Mouse (Mus musculus) heart, postnatal 4 days (tissue): ENCODE data around the gene 2310022B05Rik. TPM values are rescaled to one million over a fixed set of nuclear protein-coding genes. Genes with fewer than 3 reads are reported as not detected.

Experiments
- DNase-seq: peaks from one replicate; pipeline ENCODE4 v3.0.0; 2021
- total RNA-seq, 2 experiments: library from RNA; stranded (reverse); gene quantifications; 2 replicates each; pipeline ENCODE4 v1.2.3; 2021

The 2310022B05Rik gene
- 100 to 1,000 TPM; 173 to 189 TPM for total RNA-seq

DNA sequence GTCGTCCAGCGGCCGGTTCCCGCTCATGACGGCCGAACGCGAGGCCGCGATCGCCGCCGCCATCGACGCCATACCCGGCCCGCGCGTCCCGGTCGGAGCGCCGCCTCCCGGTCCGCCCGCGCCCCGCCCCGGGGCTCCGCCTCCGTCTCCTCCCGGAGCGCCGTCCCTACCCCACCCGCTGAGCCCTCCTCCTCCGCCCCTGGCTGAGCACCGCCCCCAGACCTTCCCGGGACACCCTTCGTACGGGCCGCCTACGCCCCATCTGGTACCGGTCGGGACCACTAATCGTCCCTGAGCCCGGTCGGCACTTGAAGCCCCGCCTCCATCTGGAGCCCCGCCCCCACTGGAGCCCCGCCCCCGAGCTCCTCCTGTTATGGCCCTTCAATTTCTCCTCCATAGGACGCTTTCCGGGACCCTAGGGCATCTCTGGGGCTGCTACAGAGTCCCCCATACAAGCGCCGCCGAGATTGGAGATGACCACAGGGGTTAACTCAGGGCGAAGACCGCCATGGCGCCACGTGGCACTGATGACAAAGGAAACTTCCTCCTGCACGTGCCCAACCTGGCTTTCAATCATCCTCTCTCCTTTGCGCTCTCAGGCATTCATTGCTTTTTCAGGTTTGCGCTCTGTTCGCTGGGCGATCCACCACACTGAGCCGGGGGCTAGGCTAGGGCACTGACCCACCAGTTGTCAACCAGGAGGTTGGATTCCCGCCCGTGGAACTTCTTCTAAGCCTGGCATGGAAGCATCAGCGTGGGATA, at the start of gene 2310022B05Rik:
TSS of gene 2310022B05Rik (minus strand) at position 258 of the 762 bp plus-strand sequence.
- DNase-seq: peak; percentile 93

DNA sequence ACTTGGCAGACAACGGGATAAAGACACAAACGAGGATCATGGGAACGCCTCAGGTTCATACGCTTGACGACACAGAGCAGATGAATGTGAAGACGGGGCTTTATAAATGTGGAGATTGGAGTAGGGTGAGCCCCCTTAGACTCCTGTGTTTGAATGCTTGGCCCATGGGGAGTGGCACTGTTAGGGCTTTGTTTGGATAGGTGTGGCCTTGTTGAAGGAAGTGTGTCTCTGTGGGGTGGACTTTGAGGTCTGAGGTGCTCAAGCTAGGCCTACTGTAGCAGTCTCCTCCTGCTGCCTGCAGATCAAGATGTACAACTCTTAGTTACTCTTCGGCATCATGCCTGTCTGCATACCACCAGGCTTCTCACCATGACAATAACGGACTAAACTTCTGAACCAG, 42.7 kb upstream of the 2310022B05Rik start:
- DNase-seq: no peak

DNA sequence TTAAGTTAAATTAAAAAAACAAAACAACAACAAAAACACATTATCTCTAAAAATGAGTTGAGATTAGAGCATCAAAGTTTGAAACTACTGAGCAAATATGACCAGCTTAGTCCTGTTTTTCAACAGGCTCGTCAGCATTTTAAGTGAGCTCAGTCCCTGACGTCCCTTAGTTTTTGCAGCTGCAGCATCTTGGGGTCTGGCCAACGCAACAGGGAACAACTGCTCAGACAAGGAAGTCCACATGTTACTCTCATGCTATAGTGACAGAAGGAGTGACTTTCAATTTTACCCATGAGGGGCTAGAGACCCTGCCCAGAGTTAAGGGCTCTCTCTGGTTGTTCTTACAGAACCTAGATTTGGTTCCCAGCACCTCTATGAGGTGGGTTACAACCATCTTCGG, 41.2 kb upstream of the 2310022B05Rik start:
- no peak for DNase-seq

DNA sequence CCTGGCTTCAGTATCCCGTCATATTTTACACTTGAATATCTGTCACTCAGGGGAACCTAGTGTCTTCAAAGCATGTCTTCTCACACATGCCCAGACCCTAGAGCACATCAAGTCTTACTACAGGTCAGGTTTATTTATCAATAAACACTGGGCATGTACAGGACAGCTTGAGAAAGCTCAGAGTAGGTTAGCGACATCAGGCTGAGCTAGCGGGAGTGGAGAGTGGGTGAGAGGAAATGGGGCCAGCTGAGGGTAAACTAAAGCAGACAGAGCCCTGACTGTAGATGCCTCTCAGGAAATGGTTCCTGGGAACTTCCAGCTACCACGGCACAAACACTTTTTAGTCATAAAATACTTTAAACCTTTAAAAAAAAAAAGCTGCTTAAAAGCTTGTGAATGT, 40.4 kb upstream of the 2310022B05Rik start:
- no peak for DNase-seq

DNA sequence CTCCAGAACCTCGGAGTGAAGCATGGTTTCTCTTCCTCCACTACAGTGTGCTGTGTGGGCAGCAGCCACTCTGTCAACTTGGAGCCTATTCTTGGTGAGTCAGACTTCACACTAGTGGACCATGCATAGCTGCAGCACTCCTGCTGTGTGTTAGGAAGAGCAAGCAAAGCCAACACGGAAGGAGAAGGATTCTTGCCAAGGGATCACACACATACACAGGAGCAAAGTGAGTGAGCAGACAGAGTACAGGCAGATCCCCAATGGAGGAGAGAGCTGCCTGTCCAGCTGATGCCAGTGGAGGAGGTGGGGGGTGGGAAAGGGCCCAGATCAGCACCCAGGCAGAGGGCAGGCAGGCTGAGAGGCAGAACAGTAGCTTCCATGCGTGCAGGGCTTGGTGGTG, 39.0 kb upstream of the 2310022B05Rik start:
- DNase-seq: no peak

DNA sequence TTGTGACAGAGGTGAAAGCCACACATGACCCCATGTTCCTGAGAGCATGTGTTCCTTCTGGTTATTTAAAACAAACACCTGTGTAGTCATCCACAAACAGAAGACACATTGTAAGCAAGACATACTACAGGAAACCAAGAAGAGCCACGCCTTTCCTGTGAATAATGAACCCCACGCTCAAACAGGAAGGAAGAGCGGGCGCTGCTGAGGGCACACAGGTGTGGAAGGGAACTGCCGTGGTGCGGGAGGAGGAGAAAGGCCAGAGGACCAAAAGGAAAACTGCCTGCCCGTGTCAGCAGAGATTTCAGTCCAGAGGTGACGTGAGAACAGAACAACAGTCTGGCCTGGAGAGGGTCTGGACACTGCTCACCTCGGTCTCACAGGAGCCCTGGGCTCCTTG, 37.9 kb upstream of the 2310022B05Rik start:
- no peak for DNase-seq

DNA sequence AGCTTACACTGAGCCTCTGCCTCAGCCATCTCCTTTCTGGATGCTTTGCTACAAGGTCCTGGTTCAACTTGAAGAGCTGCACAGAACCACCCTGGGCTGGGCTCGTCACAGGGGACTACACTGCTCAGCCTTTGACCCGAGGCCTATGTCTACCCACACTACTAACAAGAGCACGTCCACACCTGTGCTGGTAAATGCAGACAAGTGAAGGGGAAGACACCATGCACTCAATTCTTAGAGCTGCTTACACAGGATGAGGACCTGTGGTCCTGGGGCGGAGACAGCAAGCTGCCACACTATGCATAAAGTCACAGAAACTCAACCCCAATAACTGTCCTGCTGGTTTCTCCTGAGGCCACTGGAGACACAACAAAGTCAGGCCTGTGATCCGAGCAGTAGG, 37.1 kb upstream of the 2310022B05Rik start:
- DNase-seq: no peak

DNA sequence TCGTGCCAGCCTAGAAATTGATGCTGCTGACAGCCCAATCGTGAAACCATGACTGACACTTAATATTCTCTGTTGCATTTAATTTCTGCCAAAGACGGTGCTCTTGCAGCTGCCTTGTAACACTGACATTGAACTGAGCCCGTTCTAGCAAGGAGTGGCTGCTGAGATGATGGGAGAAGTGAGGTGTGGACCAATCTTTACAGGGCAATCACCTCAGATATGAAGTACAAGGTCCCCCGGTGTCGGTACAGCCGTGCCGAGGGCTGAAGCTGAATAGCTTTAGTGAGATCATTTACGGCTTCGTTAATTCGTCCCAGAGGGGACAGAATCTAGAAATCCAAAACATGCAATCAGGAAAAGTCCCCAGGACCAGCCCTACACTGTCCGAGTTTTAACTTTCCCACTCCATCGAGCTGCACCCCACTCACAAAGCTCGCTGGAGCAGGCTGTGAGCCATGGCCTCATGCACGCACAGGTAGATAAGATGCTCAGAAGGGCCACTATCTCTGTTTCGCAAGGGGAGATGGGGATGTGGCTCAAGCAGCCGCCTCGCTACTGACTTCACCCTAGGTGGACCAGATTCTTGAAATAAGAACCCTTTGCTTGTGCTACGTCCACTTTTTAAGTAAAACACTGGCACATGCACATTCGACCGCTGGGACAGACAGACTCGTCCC, 32.4 kb upstream of the 2310022B05Rik start:
- no peak for DNase-seq

DNA sequence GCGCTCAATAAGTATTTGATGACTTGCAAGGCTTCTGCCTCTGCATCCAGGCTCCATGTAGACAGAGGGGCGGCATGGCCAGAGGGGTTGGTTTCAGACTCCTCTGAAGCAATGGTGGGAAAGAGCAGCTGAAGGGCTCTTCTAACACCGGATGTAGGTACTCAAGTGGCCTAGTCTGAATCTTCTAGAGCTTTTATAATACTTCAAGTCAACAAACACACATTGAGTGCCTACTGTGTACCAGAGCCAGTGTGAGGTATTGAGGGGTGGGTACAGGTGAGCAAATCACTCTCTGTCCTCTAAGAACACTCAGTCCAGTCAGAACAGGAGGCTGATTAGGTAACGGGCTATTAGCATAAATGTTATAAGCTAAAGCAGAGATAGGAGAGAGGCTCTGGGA, 28.5 kb upstream of the 2310022B05Rik start:
- DNase-seq: no peak

DNA sequence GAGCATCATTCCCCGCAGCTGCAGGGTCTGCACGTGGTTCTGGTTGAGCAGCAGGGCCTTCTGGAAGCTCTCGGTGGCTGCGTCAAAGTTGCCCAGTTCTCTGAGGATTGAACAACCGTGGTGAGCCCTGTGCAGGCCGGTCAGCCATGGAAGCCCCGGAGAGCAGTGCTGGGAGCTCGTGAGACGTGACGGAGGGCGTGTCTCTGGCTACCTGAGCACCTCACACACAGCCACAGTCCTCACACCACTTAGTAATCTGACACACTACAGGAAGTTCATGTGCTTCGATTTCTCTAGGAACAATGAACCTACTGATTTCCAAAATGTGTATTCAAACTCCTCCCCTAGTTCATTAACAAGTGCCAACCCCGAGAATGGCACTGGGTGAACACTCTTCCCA, 25.7 kb upstream of the 2310022B05Rik start:
- DNase-seq: no peak

DNA sequence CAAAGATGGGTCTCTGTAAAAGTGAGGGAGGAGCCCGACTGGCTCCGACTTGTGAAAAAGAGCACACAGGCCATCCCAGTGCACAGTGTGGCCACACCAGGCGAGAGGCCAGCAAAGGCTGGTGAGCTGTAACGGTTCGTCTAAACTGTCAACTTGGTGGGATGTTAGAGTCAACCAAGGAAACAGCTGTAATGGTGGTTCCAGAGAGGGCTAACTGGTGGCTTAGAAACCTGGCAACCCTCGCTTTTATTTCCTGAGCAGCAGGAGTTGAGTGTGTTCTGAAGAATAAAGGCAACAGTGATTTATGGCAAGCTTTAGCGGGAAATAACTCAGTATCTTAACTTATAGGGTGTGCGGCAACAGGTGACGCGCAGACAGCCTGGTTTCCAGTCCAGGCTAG, 19.0 kb upstream of the 2310022B05Rik start:
- no peak for DNase-seq

DNA sequence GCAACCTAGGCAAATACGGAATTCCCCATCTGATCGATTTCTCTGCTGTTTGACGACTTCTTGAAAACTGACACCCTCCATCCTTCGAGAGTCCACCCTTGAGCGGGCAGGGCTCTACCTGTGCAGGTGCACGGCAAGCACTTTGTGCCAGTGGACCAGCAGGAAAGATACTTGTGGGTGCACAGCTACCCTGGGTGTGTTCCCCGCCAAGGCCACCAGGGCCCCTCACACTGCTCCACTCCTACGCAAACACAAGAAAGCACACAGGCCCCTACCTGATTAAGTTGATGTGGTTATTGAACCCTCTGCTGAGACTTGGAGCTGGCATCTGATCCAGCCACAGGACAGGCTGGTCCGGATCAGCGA, 18.6 kb upstream of the 2310022B05Rik start:
- DNase-seq: no peak

DNA sequence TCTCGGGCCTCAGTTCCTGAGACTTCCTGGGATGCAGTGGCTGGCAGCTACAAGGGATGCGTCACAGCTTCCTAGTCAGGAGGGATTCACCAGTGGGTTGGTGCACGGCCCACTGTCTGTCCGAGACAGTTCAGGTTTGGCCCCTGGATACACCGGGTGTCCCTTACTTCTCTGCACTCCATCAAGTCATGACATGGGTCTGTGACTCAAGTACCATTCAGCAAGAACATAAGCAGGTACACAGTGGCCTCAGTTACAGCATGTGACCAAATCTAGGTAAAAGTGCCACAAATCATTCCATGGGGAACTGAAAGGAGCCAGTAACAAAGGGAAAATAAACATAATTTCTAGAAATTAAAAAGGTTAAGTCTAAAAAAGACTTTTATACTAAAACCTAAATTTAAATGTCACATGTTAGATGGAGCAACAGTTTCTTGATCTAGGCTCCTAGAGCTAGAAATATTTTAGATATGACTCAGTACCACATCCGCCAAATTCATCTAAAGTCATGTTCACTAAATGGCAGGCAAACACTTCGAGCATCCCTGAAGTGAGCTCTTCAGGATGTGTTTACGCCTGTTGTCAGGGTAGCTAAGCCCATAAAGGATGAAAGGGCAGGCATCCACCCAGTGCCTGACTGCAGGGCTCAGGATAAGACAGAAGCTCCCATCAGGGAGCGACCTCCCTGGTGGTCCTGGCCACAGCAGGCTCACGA, 18.1 kb upstream of the 2310022B05Rik start:
- no peak for DNase-seq

DNA sequence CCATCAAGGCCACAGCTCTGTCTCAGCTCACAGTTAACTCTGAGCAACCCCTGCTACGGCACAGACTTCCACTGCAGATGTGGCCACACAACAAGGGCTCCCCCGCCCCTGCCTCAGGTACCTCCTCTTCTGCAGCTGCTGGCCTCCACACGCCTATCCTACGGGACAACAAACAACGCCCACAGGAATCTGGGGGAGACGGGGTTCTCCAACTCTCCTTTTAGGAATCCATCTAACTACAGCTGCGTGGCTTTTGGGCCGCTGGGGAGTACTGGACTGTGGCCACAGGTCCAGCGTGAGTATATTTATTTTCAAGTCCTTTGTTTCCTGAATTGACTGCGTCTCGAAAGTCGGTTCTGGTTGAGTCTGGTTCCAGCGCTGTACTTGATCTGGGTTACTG, 15.1 kb upstream of the 2310022B05Rik start:
- DNase-seq: no peak

DNA sequence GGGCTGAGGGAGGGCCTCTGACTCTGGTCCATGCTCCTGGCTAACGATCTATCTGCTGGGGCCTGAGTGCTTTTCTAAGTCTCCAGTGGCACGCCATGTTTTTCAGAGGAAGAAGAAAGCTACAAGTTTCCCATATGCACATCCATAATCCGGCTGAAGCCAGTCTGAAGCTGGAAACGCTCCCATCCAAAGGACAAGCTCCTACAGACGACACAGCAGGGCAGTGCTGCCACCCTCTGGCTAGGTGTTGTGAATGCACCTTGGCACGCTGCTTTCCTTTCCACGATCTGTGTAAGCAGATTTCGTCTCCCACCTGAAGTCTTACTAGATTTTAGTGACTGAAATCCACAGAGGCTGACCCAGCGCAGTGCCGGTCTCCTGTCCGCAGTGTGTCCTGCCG, 14.3 kb upstream of the 2310022B05Rik start:
- peak; percentile 91 for DNase-seq

DNA sequence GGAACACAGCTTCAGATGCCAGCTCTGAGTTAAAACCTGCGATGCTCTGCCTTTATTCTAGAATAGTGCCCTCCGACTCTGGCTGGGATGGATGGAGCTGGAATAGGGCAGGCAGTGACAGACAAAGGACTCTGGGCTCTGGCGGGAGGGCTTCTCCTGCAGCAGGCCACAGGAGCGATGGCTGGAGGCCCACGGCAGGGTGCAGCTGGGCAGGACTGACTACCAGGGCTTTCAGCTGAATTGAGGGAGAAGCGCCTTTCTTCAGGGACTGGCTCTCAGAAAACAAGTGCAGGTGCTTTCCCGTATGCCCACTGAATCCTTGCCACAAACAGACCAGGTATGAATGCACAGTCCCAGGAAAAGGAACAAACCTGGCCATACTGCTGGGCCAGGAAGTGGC, 13.9 kb upstream of the 2310022B05Rik start:
- DNase-seq: no peak

DNA sequence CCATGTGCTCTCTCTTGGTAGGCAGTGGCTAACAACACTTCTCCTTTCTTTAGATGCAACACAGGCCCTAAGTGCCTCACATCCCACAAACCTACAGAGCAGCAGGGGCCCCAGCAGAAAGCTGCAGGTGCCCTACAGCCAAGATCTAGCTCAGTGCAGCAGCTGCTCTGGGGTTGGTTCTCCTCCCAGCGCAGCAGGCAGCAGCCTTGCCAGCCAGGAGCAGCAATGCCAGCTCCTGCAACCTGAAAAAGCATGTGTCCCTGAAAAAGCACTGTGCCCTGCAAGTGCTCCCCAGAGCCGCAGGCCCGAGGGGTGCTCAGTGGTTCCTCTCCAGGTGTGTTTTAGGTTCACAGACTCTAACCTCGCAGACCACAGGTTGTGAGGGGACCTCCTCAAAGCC, 13.5 kb upstream of the 2310022B05Rik start:
- DNase-seq: no peak

DNA sequence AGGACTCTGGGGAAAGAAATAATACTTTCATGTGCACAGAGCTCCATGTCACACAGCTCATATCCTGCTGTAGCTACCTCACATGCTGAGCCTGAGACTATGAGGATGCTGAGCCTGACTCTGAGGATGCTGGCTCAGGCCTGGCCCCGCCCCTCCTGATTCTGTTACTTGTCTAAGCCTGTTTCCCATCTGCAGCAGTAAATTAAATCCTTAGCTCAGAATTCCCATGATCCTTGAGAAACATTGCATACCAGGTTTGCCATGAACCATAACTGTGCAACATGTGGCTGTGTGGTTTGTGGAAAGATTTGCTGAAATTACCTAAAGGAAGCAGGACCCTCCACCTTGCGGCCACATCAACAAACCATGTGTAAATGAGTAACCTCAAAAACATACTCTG, 9.2 kb upstream of the 2310022B05Rik start:
- no peak for DNase-seq

DNA sequence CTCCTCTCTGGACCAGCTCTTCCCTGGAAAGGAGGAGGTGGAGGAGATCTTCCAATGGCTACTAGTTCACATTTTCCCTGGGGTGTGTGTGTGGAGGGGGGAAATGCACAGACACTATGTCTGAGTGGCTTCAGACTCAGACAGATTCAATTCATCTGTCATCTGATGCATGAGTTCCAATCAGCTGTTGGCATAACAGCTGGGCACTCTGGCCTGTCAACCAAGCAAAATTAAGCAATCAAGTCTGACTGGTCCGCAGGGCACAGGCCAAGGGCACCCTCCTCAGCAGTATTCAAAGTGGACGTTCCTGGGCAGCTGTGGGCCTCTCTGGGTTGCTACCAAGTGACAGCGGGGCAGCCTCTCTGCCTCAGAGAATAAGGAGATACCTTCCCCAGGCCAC, 5.6 kb upstream of the 2310022B05Rik start:
- no peak for DNase-seq

DNA sequence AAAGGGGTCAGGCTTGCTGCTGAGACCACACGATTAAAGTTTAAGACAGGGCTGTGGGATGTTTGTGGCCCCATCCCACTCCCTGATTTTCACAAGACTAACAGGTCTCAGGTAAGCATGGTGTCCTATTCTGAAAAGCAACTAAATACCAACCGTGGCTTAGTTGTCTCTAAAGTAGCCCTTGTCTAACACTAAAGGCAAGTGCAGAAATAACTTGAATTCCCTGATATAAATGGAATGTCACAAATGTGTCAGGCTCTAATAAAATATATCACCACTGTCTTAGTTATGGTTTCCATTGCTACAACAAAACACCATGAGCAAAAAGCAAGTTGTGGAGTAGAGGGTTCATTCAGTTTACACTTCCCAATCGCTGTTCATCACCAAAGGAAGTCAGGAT, 1.2 kb upstream of the 2310022B05Rik start:
- no peak for DNase-seq

DNA sequence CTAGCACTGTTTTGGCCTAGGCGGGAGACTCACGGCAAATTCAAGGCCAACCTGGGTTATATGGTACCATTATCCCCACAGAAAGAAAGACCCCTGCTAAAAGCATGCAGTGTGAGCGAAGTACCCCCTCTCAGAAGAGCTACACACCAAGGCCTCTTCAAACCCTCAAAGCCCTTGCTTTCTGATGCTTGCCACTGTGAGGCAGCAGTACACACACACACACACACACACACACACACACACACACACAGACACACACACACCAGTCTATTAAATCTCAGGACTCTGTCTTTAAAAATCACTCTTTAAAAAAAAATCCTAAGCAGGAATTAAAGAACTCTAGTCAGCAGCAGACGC, 683 bp upstream of the 2310022B05Rik start:
- DNase-seq: no peak

DNA sequence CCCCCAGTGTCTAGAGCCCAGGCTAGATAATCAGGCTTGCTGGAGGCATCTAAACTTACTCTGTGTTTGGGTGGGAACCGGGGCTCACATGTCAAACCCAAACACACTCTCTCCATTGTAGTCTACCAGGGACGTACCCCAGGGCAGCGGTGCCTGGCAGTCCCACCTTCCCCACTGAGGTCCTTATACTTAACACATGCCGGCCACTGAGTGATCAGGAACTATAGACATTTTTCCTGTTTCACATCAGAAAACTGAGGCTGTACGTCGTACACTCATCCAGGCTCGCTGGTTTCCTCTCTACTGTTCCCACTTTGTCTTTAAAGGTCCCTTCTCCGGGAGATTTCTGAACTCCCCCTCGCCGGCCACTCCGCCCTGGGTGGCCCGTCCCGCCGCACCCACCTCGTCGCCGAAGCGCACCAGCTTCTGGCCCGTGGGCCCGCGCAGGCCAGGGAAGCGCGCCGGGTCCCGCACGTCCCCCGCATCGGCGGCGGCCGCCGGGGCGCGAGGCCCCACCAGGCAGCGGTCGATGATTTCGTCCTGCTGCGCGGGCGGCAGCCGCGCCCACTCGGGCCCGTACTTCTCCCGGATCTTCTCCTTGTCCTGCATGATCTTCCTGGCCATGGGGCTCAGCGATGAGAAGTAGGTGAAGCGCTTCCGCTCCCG, 590 bp downstream of the 2310022B05Rik start:
- DNase-seq: peak; percentile 31

DNA sequence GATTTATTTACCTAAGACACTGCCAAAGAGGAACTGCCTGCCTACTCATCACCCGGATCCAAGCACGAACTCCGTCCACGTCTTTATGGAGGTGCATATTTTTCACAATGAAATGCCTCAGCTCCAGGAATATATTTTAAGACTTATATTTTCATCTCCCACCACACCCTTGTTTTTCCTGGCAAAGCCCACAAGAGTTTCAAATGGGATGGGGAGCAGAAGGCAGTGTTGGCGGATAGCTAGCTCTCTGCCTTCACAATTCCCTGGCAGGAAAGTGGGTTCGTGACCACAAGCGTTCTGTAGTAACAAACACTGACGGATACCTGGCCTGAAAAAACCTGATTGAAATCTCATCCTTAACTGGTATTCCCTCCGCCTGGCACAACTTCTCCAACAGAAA, 1.4 kb downstream of the 2310022B05Rik start:
- DNase-seq: peak; percentile 30
